Mouse (Mus musculus) thymus, postnatal 14 days (tissue): ENCODE measurements at regions not wholly inside any gene's neighbourhood (a gene's known extent, or its start where the extent isn't known, plus 50 kb on each side); places are given as distances from the start of the nearest gene placed in this dataset.
A peak's percentile ranks its signal among the peaks of the same experiment; 100 is the strongest.

Experiments
- DNase-seq: peaks from one replicate; pipeline ENCODE4 v3.0.0; 2021

DNA sequence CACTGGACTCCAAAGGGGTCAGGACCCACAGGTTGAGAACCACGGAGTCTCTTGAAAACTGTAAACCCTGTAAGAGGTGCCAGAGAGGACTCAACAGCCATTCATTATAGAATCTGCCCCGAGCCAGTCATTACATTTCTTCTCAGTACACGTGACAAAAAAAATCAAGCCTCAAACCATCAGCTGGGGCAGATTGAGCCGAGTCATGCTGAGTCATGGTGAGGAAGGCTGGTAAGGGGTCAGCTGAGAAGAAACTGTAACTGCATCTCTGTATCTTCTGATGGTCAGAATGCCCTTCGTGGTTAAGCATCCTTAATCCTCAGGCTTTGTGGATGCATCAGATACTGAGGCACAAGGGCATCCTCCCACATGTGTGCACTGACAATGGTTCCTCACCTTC is 207.2 kb upstream of the Prok2 start:
- DNase-seq, result no peak

- DNase-seq, result no peak
These were observed 206.7 kb upstream of the Prok2 start for GRCm38 (mm10) chr6:99932923-99933322.

DNA sequence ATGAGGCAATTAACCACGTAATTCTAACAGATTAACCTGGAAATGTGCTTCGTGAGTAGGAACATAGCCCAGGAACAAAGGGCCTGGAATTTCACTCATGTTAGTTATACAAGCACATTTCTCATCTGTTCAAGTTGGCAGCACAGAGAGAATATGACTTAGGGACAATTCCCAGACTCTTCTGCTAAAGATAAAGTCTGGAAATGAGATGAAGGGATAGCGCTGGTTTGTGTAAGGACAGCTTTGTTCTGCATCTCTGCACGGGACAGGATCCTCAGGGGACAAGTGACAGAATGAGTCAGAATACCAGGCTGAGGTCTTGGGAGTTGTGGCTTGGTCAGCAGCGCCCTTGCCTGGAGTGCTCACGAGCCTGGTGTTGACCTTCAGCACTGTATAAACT is 206.2 kb upstream of the Prok2 start:
- no peak for DNase-seq

DNA sequence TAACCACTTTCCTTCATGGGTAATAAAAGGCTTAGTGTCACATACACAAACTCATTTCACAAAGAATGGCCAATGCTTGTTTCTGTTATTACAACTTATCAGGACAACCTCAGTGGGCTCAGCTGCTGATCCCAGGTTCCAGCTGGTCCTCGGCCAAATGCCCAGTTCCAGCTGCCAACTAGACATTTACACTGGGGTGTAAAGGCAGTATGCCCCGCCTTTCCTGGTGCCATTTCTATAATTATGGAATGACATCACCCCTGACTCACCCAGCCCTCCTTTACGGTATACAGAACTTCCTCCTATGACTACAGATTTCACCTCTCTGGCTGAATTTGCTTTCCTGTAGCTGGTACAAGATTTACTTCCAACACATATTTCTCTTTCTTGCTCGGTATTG is 205.4 kb upstream of the Prok2 start:
- no peak for DNase-seq

GRCm38 (mm10) chr6:99930316-99930715 is 204.1 kb upstream of the Prok2 start:
- DNase-seq, result no peak

DNA sequence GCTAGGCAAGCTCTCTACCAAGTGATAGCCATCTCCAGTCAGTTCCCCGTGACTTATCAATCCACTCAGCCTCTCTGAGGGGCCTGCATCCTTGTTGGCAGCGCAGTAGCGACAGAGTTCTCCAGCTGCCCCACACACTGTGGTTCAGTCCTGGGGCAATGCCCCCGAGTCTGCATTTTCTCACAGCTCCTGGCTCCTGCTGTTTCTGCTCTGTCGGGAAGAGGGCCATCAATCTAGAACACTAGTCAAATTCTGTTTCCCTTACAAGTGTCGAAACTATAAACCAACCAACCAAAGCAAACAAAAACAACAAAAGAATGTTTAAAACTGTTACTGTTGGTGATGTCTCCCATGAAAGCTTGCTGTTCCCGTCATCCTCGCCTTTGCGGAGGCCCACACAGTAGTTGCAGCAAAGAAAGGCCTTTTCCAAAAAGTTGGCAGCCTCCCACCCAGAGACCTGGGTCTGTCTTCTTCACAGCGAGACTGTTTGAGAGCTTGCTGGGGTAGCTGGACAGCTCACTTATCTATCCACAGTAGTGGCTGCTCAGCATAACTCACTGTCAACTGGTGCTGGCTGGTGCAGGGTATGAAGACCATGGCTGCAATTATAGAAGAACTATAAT is 201.9 kb upstream of the Prok2 start:
- DNase-seq, result no peak

DNA sequence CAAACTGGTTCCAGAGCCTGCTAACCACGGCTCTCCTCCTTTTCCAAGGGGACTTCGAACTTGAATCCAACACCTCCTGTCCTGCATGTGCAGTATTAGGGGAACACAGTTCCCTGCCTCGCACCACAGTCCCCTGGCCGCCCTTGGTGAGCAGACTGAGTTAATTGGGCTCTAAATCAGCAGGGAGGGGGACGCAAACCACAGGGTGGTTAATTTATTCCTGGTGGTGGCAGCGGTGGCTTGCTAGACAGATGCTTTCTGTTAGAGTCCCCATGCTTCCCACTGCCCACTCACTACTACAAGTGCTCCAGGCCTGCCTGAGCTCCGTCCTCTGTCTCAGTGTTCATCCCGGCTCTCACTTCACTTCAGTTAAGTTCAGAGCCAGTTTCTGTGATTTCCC is 198.0 kb upstream of the Prok2 start:
- no peak for DNase-seq

- no peak for DNase-seq
These were observed 195.8 kb upstream of the Prok2 start for GRCm38 (mm10) chr6:99921966-99922365.

DNA sequence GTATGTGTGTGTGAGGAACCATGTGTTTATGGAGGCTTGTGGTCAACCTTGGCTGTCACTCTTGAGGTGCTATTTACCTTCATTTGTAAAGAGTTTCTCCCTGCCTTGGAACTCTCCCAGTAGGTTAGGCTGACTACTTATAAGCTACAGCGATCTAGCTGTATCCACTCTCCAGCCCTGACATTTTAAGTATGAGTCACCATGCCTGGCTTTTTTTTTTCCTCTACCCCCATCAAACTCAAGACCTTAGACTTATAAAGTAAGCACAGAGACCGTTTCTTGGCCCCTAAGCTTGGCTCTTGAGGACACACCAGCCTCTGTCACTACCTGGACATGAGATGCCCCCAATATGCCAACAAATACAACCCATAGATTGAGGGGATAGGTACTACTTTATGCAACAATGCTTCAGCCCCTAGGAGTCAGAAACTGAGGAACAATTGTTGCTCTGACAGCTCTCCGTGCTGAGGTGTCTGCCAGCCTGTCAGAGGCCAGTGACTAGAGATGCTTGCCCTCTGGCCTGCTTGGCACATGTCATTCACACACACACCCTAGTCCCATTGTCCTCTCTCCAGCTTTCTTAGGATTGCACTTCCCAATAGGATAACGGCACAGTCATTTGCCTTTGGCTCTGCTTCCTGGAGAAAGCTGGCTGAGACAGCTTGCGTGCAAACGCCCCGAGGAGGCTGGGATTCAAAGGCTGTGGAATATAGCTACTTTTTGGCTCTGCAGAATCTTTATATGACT is 193.8 kb upstream of the Prok2 start:
- DNase-seq, result no peak

GRCm38 (mm10) chr6:99918351-99918750 is 192.2 kb upstream of the Prok2 start:
- no peak for DNase-seq

GRCm38 (mm10) chr6:99909921-99910320 is 183.7 kb upstream of the Prok2 start:
- DNase-seq, result peak; percentile 69

- DNase-seq, result no peak
These were observed 183.3 kb upstream of the Prok2 start for GRCm38 (mm10) chr6:99909459-99909858.

GRCm38 (mm10) chr6:99908066-99908465 is 181.9 kb upstream of the Prok2 start:
- DNase-seq, result no peak

GRCm38 (mm10) chr6:99905194-99905593 is 179.0 kb upstream of the Prok2 start:
- DNase-seq, result peak; percentile 56

DNA sequence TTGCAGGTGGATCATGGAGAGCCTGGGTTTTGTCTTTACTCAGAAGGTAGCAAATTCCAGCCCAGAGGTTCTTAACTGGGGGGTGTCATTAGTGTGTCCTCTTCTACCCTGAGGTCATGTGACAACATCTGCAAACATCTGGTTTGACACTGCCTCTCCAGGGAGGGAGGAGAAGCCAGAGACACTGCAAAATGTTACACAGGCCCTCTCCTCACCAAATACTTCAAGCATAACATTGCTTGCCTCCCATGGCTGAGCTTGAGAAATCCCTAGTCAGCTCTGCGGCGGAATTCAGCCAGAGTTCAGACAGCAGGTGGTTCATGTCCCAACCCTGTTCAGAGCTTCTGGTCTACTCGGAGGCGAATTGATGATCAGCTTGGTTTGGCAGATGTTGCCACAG is 178.4 kb upstream of the Prok2 start:
- DNase-seq, result no peak

DNA sequence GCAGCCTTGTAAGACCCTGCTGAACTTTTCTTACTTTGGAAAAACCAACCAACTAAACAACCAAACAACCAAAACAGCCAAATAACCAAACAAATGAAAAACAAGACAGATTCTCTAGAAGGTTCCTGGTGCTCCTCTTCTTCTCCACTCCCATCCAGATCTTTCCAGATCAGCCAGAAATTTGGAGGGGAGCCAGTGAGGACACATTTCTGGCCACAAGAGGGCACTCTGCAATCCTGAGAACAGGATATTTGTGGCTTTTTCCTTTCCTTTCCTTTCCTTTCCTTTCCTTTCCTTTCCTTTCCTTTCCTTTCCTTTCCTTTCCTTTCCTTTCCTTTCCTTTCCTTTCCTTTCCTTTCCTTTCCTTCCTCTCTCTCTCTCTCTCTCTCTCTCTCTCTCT is 177.9 kb upstream of the Prok2 start:
- DNase-seq, result peak; percentile 30

DNA sequence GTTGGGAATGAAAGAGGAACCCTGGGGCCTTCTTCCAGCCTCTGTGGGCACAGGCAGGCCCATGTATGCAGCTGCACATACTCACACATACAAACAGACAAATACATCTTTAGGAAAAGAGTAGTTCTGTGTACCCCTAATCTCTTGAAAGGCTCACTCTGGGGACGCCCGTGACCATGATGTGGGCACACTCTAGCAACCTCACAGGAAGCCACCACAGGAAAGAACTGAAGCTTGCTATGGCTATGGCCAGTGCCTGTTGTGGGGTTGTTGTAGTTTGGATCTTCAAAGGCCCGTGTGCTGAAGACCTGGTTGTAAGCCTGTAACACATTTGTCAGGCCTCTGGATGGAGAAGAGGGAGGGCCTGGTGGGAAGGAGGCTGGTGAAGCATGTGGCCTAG is 175.4 kb upstream of the Prok2 start:
- DNase-seq, result peak; percentile 18

DNA sequence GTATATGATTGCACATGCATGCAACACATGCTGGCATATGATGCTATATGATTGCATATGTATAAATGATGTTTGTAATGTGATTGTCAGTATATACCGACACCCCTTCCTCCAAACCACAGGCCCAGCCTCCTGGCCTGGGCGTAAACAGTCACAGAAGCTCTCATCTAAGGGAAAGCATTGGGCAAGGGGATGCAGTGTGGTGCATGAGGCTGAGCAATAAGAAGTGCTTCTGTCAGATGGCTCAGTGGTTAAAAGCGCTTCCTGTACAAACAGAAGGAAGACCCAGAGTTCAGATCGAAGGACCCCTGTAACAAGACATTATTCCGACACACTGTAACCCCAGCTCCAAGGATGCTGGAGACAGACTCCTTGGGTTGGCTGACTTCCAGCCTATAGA is 175.0 kb upstream of the Prok2 start:
- DNase-seq, result no peak

GRCm38 (mm10) chr6:99899704-99900103 is 173.5 kb upstream of the Prok2 start:
- no peak for DNase-seq

GRCm38 (mm10) chr6:99898077-99898476 is 171.9 kb upstream of the Prok2 start:
- peak; percentile 27 for DNase-seq

DNA sequence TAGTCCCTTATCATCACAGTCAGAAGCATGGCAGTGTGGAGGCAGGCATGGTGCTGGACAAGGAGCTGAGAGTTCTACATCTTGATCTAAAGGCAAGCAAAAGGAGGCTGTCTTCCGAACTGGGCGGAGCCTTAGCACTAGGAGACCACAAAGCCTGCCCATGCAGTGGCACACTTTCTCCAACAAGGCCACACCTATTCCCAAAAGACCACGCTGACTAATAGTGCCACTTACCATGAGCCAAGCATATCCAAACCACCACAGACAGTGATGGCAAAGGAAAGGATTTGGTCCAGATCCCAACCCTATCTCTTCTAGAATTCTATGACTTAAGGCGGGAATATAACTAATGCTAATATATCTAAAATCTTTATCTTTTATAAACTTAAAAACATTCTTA is 169.4 kb upstream of the Prok2 start:
- no peak for DNase-seq

DNA sequence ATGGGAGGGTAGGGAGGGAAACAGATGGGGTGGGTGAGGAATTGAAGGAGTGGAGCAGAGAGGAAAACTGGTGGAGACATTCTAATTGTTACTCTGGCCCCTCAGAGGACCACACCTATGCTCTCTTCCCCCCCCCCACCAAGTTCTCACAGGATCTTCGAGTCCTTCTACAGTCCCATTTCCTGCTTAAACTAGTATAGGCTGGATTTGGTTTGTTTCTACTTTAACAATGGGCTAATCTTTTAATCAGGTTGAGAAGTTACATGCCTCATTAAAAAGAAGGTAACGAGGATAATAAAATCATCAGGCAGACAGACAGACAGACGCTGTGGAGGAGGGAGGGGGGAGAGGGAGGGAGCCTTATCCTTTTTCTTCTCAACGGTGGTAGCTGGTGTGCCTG is 167.7 kb upstream of the Prok2 start:
- DNase-seq, result no peak

GRCm38 (mm10) chr6:99892204-99892603 is 166.0 kb upstream of the Prok2 start:
- no peak for DNase-seq

DNA sequence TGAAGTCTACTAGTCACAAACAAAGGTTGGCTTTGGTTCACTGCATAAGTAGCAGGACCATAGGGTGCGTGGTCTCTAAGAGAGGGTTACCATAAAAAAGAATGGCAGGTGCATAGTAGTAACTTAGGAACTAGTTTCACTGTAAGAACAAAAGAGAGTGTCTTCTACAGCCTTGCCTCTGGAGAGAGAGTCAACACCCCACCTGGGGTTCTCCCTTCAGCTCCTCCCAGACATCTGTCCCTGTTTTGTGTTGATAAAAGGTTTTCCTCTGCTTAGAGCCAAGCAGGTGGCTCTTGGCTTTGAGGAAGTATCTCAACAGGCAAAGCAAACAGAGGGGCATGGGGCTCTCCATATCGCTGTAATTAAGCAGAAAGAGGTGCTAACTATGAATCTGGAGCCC is 165.6 kb upstream of the Prok2 start:
- peak; percentile 20 for DNase-seq

GRCm38 (mm10) chr6:99890805-99891204 is 164.6 kb upstream of the Prok2 start:
- DNase-seq, result no peak
